Mouse (Mus musculus): Measurements from ENCODE around the gene Nfkb2.

Nfkb2 gene

DNA sequence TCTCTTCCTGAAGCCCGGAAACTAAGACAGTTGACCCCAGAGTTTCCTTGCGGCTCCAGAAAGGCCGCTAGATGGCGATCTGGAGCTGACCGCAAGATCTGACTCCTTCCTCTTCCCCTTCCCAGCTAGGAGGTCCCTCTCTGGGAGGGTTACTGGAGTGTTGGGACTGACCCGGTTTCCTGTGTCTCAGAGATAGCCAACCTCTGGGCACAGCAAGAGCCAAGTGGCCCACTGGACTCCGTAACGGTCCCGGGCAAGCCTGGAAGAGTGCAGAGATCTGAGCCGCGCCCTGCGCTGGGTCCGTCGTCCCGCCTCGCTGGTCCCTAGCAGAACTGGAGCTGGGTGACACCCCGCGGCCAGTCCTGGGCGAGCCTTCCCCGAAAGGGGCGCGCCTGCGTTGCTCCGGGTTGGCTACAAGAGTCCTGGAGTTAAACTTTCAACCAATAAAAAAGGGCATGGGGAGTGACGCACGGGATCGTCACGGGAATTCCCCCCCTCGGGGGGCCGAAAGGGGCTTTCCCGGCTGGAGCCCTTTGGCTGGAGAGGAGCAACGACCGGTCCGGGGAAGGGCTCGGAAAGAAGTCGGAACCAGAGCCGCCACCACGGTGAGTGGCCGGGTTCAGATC is at the start of gene Nfkb2:
Nfkb2 (plus strand) TSS at position 105 of the 626 bp plus-strand sequence.
- peak; percentile 98 for DNase-seq (ENCODE audit: low read depth)

DNA sequence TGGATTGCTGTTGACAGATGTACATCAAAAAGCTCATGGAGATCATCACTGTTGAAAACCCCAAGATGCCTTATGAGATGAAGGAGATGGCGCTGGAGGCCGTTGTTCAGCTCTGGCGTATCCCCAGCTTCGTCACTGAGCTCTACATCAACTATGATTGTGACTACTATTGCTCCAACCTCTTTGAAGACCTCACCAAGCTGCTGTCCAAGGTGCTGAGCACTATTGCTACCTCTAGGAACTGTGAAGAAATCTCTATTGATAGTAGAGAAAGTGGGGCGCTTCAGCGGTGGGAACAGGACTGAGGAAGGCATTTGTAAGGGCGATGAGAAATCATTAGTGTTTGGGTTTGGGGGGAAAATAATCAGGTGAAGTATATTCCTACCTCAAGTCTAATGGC is 39.4 kb upstream of the Nfkb2 start:
- DNase-seq (ENCODE audit: low read depth): peak; percentile 52

DNA sequence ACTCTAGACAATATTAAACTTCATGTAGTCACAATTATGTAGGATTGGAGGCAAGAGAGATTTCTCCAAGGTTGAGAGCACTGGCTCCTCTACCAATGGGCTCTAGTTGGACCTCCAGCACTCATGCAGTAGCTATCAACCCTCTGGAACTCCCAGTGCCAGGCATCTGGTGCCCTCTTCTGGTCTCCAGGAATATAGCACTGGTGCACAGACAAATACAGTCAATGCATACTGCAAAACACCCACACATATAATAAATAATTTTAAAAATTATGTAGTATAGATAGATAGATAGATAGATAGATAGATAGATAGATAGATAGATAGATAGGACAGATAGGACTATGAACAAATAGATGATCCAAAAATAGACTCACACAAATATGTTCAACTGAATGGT is 28.8 kb upstream of the Nfkb2 start:
- DNase-seq (ENCODE audit: low read depth): peak; percentile 66

DNA sequence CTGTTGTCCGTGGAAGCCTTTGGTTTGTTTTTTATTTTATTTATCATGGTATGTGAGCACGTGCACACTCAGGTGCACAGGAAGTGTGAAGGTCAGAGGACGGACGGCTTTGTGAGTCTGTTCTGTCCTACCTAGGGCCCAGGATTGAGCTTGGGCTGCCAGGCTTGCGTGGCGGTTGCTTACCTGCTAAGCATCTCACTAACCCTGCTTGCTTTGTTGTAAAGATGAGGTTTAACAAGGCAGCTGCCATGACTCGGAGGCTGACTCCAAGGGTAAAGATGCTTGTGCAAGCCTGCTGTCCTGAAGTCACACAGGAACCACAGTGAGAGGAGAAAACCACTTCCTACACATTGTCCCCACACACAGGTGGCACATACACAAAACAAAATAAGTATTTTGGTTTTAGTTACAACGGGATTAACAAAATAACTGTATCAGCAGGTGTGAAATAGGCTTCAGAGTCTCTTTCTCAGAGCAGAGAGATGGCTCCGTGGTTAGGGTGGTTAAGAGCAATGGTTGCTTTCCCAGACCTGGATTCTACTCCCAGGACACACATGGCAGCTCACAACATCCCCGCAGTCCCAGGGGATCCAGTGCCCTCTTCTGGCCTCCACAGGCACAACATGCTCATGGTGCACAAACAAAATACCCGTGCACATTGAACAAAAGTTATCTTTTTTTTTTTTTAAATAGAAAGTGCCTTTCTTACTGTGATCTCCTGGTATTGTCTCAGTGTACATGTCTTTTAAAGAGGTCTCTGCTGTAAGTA is 21.9 kb upstream of the Nfkb2 start:
- peak; percentile 39 for DNase-seq (ENCODE audit: low read depth)

DNA sequence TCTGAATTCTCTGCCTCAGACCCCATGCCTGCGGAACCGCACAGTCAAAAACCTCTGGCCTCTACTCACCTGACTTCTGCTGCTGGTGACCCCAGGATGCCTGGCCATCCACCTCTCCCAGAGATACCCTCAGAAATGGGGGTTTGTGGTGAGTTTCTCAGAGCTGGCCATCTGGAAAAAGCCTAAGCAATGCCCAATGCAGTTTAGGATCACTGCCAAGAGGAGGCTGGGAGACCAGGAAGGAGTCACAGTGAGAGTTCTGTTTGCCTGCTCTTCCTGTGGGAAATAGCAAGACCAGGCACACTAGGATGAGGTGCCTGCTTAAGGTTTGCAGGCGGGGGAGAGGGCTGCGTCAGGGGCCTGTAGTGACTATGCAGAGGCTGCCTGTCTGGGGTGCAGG is 19.4 kb upstream of the Nfkb2 start:
- DNase-seq (ENCODE audit: low read depth): no peak

DNA sequence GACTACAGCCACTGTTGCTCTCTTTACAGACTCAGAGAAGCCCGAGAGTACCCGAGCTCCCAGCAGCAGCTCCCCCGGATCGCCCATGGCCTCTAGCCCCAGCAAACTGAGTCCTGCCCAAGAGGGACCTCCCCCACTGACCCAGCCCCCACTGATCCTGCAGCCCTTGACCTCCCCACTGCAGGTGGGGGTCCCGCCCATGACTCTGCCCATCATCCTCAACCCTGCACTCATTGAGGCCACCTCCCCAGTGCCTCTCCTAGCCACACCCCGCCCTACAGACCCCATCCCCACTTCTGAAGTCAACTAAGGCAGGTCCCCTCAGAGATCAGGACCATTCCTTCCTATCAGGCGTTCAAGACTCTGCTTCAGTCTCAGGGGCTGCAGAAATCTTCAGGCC is 18.5 kb upstream of the Nfkb2 start:
- no peak for DNase-seq (ENCODE audit: low read depth)

DNA sequence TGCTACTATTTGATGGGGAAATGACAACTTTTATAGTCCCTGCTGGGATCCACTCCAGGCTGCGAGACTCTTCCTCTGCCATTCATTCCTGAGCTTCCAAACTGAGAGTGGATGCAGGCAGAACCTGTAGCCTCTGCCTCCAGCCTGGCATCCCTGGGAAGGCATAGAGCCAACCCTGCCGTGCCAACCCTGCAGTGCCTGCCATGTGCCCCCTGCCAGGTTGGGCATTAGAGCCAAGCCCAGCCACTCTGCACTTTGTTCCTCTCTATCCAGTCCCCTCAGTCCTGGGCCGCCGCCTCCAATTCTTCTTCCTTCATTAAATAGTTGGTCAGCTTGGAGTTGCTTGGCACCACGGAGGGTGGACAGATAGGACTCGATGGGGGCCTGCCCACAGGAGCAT is 18.1 kb upstream of the Nfkb2 start:
- DNase-seq (ENCODE audit: low read depth): no peak

DNA sequence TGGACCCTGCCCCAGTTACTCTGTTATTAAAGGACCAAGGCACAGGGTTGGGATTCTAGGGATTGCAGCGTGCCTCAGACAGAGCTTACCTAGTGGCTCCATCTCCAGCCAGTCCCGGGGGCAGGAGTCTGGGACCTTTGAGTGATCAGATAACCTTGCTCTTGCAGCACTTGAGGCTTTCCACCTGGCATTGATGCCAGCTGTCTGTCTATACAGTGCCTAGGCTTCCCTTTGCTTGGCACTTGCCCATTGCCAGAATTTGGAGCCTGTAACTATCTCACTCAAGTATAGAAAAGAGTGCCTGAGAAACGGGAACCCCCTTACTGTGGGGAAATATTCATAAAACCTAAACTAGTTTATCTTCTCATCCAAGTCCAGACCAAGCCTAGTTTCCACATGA is 17.2 kb upstream of the Nfkb2 start:
- no peak for DNase-seq (ENCODE audit: low read depth)

DNA sequence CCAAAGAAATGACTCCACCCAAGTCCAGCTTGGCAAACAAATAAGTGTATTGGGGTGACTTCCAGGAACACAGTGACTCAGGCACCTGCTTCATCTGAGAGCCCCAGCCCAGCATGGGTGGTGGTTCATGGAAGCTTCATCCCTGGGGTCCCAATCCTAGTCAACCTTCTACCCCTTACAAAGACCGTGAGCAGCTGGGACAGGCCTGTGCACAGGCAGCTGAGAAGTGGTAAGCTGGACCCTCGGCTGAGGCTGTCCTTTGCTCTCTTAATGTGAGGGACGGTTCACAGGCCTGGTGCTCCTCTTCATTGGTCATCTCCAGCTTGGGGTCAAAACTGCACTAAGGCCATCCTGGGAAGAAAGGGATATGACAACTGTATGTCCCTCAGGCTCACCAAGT is 16.6 kb upstream of the Nfkb2 start:
- no peak for DNase-seq (ENCODE audit: low read depth)

DNA sequence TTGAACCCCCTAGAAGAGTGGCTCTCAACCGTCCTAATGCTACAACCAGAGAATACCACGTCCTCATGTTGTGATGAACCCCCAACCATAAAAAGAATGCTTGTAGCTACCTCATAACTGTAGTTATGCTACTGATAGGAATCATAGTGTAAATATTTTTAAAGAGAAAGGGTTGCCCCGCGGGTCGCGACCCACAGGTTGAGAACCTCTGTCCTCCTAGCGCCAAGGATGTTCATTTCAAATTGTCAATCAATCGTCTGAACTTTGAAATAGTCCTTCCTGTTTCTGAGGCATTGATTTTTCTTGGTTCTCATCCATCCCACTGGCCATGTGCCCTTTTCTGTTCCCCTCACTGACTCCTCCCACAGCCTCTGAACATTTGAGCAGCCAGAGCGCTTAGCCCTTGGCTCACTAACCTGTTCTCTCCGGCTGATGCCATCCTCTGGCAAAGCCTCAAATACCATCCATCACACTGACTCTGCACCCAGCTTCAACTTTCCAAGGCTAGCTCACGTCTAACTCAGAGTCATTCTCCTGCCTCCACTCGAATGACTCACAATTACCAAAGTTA is 13.5 kb upstream of the Nfkb2 start:
- DNase-seq (ENCODE audit: low read depth): peak; percentile 56

DNA sequence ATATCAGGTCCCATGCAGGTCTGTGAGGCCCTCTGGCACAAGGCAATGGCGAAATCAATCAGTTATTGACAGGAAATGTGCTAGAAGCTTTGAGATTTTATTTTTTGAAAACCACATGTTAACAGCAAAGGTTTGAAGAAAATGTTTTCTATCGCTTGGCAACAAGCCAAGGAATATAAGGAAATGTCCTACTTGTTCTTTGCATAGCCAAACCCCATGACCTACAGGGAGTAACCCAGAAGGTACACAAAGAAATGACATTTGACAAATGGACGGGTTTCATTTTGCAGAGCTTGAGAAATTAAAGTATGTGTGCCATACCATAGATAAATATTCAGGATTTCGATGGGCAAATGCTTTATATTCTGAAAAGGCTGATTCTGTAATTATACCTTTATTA is 7.2 kb upstream of the Nfkb2 start:
- DNase-seq (ENCODE audit: low read depth): no peak

DNA sequence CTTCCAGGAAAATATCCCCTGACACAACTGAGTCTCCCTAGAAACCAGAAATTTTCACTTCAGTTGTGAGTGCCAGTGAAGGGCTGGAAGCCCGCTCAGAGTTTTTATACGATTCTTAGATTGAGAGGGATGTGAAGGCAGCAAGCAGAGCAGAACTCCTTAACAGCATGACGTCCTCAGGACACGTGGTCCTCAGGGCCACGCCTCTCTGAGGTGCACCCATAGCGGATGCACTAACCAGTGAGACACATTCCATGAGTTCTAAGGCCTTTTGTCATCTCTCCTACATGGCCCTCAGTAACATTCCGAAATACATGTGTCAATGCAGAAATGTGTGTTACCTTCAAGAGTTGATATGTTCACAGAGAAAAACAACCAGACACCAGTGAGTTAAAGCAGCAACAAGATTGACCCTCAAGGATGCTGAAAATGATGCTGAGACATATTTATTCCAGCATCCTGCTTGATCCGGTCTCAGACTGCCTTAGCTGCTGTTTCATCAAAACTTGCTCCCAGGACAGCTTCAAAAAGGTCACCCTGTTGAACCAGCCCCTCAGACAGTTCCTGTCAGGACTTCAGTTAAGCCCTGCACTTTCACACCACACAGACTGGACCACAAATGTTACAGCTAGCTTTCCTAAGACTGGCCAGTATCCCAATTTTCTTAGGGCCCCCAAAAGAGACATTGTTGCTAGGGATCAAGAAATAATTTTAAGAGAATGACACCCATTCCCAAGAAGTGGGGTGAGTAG is 3.6 kb upstream of the Nfkb2 start:
- no peak for DNase-seq (ENCODE audit: low read depth)

DNA sequence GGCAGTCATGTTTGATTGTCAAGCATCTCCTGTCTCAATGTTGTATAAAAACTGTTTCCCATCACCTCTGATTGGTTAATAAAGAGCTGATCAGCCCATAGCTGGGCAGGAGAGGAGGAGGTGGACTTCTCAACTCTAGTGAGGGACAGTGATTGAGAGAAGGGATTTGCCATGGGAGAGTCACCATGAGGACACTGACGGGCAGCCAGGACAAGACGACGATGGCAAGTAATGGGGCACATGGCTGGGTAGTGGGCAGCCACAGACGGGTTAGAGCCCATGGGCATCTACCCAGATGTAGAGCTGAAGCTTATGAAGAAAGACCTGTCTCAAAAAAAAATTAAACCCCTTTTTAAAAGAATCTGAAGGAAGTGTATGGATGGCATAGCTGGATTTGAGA is 1.6 kb upstream of the Nfkb2 start:
- DNase-seq (ENCODE audit: low read depth): no peak

DNA sequence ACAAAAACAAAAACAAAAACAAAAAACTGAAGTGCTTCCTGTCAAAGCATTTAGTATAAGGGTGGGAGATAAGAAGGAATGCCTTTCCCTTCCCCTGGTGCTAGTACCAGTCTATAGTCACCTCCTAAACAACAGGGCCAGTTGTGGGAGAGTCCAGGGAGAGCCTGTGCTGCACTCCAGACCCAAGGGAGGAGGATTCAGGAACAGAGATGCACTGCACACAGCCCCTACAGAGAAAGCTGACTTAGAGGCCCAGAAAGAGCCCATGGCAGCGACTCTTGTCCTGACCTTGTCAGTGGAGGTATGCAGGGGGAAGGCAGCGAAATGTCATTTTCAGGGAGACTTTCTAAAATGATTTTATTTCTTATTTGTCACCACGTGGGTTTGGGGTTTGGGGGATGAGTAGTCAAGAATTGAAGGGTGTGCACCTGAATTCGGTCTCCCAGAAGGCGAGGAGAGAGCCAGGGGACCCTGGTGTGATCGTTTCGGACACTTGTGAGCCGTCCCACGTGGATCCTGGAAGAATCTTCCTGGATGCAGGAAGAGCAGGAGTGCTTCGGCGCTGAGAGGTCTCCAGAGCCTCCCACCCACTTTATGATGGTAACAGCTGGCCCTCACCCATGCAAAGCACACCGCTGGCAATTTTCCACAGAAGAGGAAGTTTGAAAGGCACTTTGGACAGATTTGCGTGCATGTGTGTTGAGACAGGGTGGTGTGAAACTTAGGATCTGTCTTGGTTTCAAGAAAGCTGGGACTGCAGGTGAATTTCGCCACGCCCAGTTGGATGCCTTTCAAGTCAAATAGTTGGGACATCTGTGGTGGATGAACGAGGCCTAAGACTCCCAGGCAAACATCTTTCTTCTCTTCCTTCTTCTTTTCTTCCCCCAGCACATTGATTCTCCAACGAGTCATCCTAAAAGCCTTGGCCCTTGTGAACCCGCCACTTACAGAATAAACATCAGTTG is 587 bp upstream of the Nfkb2 start:
- DNase-seq (ENCODE audit: low read depth): no peak

DNA sequence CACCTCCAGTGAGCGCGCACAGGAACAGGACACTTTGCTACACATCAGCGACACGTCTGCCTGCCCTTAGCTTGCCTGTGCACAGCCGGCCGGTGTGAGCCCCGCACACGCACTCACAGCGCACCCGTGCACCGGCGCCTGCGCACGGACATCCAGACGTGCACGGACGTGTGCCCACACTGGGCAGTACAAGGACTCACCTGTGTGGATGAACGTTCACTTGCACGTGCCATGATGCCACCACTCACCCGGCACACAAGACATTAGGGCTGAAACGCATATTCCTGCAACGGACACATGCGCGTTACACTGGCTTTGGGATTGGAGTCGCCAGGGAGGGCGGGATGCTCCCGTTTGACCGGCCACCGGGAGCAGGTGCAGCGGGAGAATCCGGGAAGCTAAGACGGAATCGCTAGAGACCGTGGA is 801 bp downstream of the Nfkb2 start:
- no peak for DNase-seq (ENCODE audit: low read depth)

DNA sequence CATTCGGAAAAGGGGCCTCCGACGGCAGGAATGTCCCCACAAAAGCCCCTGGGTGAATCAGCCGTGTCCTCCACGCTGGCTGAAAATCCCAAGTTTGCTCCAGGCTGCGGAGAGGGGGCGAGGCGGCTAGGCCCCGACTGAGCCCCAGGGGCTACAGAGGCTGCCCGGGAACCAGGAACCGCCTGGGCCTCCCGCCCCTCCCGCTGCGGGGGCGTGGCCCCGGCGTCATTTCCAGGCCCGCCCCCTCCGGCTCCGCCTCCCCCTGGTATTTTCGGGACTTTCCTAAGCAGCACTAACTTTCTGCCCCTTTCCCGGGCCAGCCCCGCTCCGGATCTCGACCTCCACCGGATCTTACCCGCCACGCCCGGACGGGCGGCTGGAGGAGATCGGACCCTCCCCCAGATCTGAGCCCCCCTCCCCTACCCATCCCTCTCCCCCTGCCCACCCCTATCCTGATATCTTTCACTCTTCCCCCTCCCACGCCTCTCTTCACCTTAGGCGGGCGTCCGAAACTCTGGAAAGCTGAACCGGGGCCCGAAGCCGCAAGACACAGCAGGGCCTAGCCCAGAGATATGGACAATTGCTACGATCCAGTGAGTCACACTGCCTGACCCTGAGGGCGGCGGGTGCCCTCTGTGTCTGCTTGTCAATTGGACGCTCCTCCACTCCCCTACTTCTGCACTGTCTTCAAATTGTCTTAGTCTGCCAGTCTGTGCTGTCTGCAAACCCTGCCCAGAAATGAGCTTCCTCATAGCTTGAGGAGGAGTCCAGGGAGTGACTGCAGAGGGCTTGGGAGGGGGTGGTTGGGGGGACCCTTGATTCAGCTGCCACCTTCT is 1.5 kb downstream of the Nfkb2 start:
- peak; percentile 97 for DNase-seq (ENCODE audit: low read depth)

DNA sequence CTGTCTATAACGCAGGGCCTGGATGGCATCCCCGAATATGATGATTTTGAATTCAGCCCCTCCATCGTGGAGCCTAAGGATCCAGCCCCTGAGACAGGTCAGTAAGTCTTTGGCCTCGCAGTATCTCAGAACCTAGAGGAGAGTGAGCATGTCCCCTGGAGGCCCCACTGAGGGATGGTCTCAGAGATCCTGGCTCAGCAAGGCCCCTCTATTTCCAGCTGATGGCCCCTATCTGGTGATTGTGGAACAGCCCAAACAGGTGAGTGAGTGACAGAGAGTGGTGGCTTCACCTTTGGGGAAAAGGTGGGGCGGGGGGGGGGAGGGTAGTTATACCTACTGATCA is 2.1 kb downstream of the Nfkb2 start:
- no peak for DNase-seq (ENCODE audit: low read depth)

DNA sequence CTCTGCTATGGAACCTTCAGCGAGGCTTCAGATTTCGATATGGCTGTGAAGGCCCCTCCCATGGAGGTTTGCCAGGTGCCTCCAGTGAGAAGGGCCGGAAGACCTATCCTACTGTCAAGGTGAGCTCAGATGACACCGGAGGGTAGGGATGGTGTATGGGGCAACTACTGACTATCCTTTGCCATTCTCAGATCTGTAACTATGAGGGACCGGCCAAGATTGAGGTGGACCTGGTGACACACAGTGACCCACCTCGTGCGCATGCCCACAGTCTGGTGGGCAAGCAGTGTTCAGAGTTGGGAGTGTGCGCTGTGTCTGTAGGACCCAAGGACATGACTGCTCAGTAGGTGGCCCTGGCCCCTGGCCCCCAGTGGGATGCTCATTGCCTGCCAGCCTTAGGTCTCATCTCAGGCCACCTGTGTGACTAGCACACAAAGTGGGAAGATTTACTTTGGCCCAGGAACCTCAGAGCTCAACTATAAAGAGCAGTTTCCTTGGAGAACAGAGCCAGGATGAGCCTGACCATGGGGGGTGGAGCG is 2.7 kb downstream of the Nfkb2 start:
- DNase-seq (ENCODE audit: low read depth): no peak

DNA sequence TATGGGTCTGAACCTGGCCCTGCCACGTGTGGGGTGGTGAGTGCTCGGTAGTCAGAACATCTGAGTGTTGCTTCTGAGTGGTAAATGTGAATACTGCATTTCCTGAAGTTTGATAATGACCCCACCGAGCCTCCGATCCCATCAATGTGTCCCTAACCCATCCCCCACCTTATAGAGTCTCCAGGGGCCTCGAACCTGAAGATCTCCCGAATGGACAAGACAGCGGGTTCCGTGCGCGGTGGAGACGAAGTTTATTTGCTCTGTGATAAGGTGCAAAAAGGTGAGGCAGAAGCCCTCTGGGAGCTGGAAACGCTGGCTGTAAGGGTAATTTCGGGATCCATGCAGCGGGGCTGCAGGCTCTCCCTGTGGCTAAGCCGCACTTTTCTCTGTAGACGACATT is 3.7 kb downstream of the Nfkb2 start:
- no peak for DNase-seq (ENCODE audit: low read depth)

DNA sequence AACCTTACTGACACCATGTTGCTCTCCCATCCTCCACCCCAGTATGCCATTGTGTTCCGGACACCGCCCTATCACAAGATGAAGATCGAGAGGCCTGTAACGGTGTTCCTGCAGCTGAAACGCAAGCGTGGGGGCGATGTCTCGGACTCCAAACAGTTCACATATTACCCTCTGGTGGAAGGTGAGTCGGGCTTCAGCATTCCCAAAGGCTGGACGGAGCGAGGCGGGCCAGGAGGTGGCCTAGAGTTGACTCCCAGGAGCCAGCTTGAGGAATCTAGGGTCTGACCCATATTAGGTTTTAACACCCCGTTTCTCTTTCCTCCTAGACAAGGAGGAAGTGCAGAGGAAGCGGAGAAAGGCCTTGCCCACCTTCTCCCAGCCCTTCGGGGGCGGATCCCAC is 4.2 kb downstream of the Nfkb2 start:
- no peak for DNase-seq (ENCODE audit: low read depth)

Data from NIH3T3 (cell line).